Mouse (Mus musculus) adrenal gland, adult 18-20 months (tissue): ENCODE measurements around the gene Pkhd1. TPM values are rescaled to one million over a fixed set of nuclear protein-coding genes. Genes with fewer than 3 reads are reported as not detected.
"Not testable (repeated sequence)": the region's sequence is repeated elsewhere in the genome, so short reads cannot be mapped to it uniquely, and the experiment has no call there.

ENCODE experiments used
- DNase-seq, 2 experiments: peaks; one replicate each; pipeline ENCODE4 v3.0.0; 2021 to 2022; ENCODE audit warnings: low spot score in 2 of 2
- total RNA-seq, 2 experiments: library from RNA; stranded (reverse); gene quantifications; 1 replicate in 1 of 2; 2 replicates in 1 of 2; pipeline ENCODE4 v1.2.3; 2021

Pkhd1 gene
- total RNA-seq, 2 experiments from 2014 or later, result 0.03 TPM; not detected in 1

DNA sequence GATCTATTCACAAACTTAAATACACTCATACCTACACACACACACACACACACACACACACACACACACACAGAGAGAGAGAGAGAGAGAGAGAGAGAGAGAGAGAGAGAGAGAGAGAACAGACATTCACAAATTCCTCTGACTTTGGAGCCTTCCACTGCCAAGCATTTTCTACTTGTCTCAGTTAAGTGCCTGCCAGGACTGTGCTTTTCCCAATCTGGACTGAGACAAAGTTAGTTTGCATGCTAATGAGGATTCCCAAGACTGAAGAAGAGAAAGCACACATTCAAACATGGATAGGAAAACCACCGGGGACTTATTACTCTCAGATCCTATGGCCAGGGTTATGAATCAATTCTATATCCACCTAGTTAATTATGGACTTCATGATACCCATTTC lies 118.9 kb downstream of the Pkhd1 start:
- no peak for DNase-seq

DNA sequence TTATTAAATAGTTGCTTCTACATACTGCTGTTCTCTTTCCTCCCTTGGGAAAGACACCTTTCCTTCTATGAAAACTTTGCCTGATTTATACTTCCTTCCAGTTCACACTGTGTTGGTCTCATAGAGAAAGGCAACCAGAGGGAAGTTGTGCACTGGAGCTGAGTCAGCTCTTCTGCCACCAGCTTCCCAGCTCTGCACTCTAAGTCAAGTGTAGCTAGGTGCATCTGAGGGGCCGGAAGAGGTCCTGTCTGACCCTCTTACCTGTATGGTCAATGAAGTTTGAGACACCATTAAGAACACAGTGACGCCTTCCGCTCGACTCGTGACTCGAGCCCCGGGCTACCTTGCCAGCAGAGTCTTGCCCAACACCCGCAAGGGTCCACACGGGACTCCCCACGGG lies 131.8 kb downstream of the Pkhd1 start:
- DNase-seq, result no peak

DNA sequence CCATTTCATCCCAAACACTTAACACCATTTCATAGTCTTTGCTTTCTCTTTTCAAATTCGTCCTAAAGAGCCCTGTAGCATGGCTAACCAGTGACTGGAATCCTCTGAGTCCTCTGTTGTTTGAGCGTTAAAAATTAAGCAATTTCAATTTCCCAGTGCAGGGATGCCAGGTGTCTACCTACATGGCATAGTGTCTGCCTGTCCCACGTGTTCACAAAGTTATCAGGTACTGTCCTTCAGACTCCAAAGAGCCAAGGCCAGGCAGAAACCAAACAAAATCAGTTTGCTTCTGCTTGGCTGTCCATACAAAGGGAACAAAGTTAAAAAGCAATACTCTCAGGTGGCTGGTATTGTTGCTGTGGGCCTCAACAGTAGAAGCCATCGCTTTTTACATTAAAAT lies 136.0 kb downstream of the Pkhd1 start:
- DNase-seq, result no peak

DNA sequence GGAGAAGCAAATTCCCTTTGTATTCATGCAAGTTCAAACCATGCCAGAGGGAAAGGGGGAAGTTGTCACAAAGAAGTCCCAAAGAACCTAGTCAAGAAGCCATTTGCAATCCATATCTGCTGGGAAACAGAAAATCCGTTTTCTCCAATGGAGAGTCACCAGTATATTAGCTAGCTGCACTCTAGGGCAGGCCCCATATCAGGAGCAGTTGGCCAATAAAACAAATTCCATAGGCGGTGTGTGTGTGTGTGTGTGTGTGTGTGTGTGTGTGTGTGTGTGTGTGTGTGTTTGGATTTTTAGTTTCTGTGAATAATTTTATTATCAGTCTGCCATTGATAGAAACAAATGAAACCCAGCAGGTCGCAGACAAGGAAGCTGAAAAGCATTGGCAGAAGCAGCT lies 139.2 kb downstream of the Pkhd1 start:
- DNase-seq, result no peak

DNA sequence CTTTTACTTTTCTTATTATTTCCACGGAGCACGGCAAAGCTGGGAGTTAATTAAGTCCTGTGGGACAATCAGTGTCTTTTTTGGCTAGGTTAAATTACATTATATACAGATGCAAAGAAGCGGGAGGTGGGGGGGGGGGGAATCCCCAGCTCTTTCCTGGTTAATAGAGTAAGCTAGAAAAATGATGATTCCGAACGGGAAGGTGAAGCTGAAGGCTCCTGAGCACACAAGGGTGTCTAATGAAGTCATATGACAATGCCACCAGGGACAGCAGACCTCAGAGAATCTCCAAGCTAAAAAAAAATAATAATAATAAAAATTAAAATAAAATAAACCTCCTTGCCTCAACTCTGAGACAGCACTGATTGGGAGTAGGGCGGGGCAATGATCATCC lies 139.6 kb downstream of the Pkhd1 start:
- no peak for DNase-seq

DNA sequence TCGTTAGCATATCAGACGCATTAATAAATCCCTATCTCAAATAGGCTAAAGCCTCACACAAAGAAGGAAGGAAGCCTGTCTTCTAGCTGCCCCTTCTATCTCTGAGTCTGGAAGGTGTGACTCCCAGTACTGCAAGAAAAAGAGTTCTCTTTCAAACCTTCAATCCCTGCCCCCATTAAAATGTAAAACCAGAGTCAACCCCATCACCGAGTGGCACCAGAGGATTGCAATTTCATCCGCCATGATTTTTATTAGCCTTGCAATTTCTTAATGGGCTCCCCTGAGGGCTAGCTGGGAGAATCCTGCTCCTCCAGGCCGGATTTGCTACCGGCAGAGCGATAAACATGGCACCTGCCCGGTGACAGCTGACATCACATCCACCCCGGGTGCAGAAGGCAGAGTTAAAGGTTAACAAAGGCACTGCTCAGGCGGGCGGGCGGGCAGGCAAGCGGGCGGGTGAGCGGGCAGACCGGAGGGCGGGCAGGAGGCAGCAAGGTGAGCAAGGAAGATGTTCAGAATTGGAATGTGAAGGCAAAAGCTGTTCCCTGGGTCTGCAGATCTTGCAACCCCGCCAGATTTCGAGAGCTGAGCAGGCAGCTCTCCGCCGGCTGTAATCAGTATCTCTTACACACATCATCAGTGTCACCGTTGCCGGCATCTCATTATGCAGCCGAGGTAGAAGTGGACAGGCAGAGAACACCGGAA lies 140.2 kb downstream of the Pkhd1 start:
- DNase-seq, result no peak

DNA sequence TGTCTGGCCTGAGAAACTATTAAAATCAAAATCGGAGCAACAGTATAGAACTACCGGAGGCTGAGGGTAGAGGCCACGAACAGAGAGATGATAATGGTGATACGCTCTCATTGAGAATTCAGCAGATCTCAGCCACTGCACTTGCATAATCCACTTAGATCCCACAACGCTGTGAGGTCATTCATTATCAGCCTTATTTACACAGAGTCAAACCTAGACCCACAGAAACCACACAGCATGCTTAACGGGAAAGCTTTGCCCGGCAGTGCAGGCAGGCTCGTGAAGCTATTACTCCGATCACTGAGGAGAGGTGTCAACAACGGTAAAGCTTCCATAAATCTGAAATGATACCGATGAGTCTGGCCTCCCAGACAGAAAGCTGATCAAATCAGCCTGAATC lies 147.1 kb downstream of the Pkhd1 start:
- DNase-seq, result no peak

DNA sequence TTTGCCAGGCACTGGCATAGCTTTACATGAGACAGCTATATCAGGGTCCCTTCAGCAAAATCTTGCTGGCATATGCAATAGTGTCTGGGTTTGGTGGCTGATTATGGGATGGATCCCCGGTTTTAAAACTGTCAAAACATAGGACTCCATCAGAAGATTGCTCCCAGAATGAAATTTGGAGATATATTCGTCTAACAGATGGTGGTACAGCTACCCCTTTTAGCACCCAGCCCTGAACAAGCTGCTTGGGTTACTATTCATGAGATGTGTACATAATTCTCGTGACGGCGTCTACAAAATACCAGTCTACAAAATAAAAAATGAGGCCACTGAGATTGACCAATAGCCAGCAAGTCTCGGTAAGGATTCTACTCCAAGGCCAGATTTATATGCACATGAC lies 147.5 kb downstream of the Pkhd1 start:
- no peak for DNase-seq

DNA sequence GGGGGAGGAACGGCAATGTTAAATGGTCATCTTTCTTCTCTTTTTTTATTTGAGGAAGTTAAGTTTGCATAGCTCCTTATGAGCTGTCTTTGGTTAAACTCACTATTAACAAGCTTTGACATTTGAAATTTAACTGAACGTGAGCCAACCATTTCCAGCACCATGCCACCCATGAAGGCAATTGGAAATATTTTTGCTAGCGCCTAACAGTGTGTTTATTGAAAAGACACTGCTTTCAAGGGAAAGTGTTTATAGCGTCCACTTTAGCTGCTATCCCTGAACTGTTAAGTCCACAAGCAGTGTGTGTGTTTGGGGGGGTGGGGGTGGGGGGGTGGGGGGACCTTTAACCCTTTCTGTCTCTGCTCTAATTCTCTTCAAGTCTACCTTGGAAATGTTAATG lies 151.4 kb downstream of the Pkhd1 start:
- no peak for DNase-seq

DNA sequence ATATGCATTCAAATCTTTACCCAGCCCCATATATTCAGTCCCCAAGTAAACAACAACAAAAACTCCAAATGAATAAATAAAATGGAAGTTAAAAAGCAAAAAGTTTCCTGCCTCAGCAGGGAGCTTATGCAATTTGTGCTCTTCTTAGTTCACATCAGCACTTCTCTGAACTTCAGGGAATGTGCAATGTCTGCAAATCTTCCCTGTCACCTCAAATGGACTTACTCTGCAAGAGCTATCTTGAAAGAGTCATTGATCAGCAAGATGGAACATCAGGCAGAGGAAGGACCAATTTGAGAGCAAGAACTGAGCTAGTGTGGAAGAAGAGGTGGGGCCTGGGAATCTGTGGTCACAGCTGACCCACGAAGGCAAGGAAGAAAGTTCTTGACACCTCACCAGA lies 163.2 kb downstream of the Pkhd1 start:
- DNase-seq, result no peak

DNA sequence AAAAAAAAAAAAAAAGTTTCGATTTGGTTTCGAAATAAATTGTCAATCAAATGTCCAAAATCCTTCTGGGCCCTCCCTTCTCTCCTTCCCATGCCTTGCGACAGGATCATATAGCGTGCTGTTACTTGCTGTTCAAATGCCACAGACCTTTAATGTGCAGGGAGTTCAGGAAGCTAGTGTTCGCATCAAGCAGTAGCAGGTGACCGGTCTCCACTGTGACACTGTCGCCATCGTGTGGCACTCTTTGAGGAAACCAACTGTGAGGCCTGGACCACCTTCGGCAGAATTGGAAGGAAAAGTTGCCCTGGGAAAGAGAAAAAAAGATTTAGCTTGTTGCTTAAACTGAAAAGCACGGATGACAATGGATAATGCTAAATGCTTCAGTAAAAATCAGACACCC lies 167.8 kb downstream of the Pkhd1 start:
- DNase-seq, result no peak

DNA sequence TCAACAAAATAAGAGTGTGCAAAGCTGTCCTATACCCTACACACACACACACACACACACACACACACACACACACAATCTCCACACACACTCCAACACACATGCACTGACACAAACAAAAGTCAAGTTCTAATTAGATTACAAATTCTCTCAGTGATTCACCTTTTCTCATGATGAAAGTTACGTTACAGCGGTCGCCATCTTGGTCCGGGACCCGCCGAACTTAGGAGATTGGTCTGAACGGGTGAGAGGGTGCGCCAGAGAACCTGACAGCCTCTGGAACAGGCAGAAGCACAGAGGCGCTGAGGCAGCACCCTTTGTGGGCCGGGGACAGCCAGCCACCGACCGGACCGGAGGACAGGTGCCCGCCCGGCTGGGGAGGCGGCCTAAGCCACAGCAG lies 185.8 kb downstream of the Pkhd1 start:
- DNase-seq, result not testable (repeated sequence)

DNA sequence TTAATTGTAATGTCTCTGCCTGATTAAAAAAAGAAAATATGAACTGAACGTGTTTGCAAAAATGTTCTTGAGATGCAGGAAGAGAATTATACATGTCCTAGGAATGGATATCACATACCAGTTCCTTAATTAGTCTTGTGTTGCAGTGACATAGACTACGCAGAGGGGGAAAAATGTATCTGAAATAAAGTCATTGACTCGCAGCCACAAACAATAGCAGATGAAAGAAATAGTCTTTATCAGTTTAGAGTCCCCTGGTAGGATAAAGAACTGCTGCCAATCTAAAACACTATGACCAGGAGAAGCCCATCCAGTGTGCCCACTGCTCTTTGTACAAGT lies 188.8 kb downstream of the Pkhd1 start:
- no peak for DNase-seq

DNA sequence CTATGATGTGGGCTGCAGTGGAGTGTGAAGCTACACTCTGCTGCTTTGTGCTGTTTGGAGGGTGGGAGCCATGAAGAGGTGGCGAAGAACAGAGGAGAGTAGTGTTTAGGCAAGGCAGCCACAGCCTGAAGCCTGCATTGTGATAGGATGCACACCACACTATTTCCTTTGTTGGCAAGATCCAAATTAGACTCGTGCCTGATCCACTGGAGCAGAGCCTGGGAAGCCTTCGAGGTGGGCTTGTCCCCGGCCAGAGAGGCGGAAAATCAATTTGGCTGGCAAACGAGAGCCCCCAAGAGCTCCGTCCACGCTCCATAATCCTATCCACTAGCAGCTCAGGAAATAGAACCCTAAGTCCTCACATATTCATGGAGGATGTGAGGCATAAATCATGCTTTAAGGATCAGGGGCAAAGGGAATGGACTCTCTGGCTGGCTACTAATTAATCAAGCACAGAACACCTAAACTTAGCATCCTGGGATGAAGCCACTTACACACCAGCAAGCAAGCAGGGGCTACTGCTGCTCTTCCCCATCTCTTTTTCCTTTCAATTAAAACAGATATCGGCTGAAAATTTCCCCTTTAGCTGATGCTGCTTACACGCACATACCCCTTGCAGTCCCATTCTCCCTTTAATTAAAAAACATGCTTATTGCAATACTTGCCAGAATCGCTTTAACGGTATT lies 189.4 kb downstream of the Pkhd1 start:
- DNase-seq, result no peak

DNA sequence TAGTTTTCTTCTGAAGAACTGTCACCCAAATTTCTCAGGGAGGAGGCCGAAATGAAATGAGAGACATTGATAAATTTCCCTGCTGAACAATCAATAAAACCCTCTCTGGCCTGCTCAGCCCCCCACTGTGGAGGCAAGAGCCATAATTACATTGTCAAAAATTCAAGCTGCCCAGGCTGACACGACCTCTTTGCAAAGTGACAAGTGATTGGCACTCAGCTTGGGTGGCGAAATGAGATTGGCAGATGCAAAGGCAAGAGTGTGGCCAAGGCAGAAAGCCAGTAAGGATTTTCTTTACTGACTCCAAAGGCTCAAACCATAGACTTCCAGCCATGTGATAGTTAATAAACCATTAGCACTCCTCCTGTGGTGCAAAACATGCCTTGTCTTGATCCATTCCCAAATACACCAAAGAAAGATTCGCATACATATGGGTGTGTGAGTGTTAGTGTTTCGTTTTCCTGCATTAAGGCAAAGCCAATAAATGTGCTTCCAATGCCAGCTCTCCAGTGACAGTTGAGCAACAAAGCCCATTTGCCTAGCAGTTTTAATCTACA lies 208.4 kb downstream of the Pkhd1 start:
- no peak for DNase-seq

DNA sequence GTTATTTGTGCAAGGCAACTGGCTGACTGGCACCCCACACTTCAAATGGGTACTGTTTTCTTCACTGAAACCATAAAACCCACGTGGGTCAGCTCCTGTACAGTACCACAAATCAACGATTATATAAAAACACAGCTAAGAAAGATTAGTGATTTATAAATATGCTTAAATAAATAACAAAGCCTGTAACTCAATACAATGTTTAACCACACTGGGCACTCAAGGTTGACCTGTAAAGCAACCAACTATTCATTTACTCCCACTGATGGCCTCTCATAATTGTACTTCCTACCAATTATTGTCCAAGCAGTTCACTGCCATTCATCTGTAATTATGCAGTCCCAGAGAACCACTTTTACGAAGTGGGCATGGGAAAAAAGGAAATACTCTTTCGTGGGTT lies 219.5 kb downstream of the Pkhd1 start:
- no peak for DNase-seq

DNA sequence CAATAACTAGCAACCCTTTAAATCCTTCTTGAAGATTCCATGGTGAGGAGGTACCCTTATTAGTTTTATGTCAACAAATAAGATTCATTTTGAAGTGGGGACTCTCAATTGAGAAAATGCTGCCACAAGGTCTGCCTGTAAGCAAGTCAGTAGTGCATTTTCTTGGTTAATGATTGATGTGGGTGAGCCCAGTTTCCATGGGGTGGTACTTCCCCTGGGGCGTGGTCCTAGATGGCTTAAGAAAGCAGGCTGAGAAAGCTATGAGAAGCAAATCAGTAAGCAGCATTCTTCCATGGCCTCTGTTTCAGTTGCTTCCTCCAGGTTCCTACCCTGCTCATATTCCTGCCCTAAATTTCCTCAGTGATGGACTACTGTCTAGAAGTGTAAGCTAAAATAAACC lies 253.4 kb downstream of the Pkhd1 start:
- DNase-seq, result no peak

DNA sequence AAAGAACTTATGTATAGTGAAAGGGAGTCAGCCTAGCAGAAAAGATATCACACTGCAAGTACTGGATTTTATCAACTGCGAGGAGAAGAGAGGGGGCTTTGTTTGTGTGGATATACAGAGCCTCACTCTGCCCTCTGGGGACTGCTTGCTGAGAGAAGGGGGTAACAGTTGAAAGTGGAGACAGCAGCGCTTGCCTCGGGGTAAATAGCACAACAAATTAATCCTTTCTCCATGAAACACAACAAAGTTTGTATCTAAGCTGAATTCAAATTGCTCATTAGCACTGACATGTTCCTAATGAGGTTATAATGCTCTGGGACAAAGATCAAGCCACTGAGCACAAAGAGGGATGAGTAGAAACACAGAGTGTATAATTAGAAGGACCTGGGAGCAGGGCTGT lies 273.2 kb downstream of the Pkhd1 start:
- DNase-seq, result no peak

DNA sequence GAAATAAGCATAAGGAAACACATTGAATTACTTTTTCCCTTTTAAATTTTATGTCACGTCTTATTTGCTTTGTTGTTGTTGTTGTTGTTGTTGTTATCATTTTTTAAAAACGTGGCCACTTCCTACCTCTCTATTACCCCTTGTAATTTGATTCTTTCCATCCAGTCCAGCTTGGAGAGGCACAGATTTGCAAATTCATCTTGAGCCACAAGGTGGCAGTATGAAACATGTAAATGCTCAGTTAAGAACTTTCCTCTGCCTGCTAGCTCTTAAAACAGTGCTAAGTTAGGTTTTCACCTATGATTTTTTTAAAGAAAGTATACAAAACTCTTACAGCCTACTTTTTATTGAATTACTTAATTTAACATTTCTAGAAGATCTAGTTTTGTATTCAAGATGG lies 306.4 kb downstream of the Pkhd1 start:
- DNase-seq, result peak; percentile 19 to 28

DNA sequence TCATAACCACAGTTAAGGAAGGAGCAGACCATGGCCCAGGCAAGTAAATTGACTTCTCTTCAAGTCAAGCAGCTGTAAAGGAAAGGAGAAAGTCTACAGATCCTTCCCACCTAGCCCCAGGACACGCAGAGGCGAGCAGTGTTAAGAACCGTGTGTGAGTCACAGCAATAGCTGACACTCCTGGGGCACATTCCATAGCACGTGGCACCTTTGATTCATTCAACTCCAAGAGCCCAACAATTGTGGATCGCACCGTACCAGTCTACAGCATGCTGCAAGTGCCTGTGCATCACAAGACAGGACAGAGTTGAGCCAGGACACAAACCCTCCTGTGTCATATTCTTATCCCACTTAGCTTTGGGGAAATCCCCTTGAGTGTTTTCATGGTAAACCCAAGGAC lies 306.9 kb downstream of the Pkhd1 start:
- DNase-seq, result no peak

DNA sequence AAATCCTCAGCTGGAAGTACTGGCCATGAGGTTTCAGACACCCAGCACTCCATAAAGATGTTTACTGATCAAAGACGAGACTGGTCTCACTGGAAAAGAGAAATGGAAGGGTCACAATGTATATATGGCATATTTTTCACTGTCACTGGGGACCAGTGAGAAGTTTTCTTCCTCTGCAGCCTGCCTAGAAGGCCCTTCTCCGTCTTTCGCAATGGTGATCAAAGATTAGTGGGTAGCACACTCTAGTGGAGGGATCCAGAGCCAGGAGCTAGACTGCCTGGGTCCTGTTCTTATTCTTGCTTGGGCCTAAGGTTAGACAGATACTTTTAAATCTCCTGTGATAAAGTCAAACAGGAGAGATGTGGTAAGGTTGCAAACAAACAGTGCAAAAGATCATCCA lies 311.7 kb downstream of the Pkhd1 start:
- DNase-seq, result no peak

DNA sequence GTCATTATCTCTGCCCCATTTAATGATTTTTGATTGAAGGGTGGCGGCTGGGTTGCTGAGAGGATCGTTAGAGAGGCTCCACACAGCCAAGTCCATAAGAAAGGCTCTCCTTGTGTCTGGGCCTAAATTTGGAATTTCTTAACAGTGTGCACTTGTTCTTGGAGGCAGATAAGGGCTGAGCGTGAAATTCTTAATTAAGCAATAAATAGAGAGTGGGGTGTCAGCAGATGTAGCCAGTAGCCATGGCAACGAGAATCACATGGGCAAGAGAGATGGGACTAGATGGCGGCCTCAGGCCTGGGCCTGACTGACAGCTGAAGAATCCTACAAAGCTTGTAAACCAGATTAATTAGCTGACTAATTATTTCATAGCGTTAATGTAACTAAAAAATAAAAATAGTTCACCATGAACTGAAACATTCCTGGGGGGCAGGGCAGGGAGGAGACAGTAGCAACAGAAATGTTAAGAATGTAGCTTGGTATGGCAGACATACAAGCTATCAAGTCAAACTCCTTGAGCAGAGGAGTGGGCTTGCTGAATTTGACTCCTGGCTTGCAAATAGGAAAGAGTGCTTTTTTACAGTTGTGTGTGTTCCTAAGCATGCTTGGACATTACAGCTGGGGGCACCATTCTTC lies 314.8 kb downstream of the Pkhd1 start:
- DNase-seq, result no peak
